Mouse (Mus musculus) heart, postnatal 0 days (tissue): ENCODE measurements around the gene Morc2b. TPM values are rescaled to one million over a fixed set of nuclear protein-coding genes. Genes with fewer than 3 reads are reported as not detected.
"Not testable (repeated sequence)": the region's sequence is repeated elsewhere in the genome, so short reads cannot be mapped to it uniquely, and the experiment has no call there.

Experiments
- ATAC-seq: fragments of 200-750 bp; cut with Nextera tagmentation; 2 replicates; pipeline ENCODE4 v1.8.0; 2017; ENCODE audit warnings: low read depth, moderate number of reproducible peaks, moderate library complexity; ENCODE audit not compliant: insufficient read depth
- DNase-seq: peaks from one replicate; pipeline ENCODE4 v3.0.0-alpha.2; 2016; ENCODE audit warnings: low spot score
- H3K27ac ChIP-seq: fragments of 300-500 bp; sonication (generic); 2 replicates; pipeline ENCODE4 v1.5.1; 2014; ENCODE audit warnings: low read depth, mild to moderate bottlenecking
- H3K27me3 ChIP-seq: fragments of 300-500 bp; sonication (generic); 2 replicates; pipeline ENCODE4 v1.6.1; 2014; ENCODE audit warnings: low read length, mixed read lengths; ENCODE audit not compliant: control insufficient read depth, insufficient read depth
- H3K36me3 ChIP-seq: fragments of 300-500 bp; sonication (generic); replicated peaks from 2 replicates; pipeline ENCODE4 v1.6.1; 2014; ENCODE audit warnings: low read length, mixed read lengths; ENCODE audit not compliant: control insufficient read depth, insufficient read depth
- H3K4me1 ChIP-seq: fragments of 300-500 bp; sonication (generic); 2 replicates; pipeline ENCODE4 v1.6.1; 2014; ENCODE audit warnings: antibody characterized with exemption; ENCODE audit not compliant: control insufficient read depth, insufficient read depth
- H3K4me2 ChIP-seq: fragments of 300-500 bp; sonication (generic); 2 replicates; pipeline ENCODE4 v1.6.1; 2014; ENCODE audit warnings: low read depth, mild to moderate bottlenecking, low read length, moderate library complexity
- H3K4me3 ChIP-seq: fragments of 300-500 bp; sonication (generic); 2 replicates; pipeline ENCODE4 v1.5.1; 2014; ENCODE audit warnings: low read depth, low read length
- H3K9ac ChIP-seq: fragments of 300-500 bp; sonication (generic); replicated peaks from 2 replicates; pipeline ENCODE4 v1.6.1; 2014; ENCODE audit warnings: low read depth, low read length, mixed read lengths
- H3K9me3 ChIP-seq: fragments of 300-500 bp; sonication (generic); replicated peaks from 2 replicates; pipeline ENCODE4 v1.6.1; 2016; ENCODE audit warnings: low read length; ENCODE audit not compliant: control insufficient read depth
- CTCF ChIP-seq: IDR thresholded peaks from 2 replicates; pipeline ENCODE4 v1.5.1; 2016; ENCODE audit warnings: antibody characterized with exemption, control low read depth, low read depth
- EP300 ChIP-seq: IDR thresholded peaks from 2 replicates; pipeline ENCODE4 v1.6.1; 2016; ENCODE audit warnings: antibody characterized with exemption, low read depth
- WGBS: fragments of 180-500 bp; shearing (Covaris S2); extraction: QIAGEN DNeasy Blood & Tissue Kit; methylation state at CpG from one replicate; pipeline ENCODE4 v1.1.7; 2014; 5-methylcytosine and 5-hydroxymethylcytosine counted together
- polyA plus RNA-seq: library from polyadenylated mRNA; unstranded; fragments of >200 nt; fragmentation: Nextera tagmentation; extraction: Ambion mirVana; gene quantifications from 2 replicates; pipeline ENCODE4 v1.2.1, GENCODE M21; 2015
- total RNA-seq: library from RNA; depleted of rRNA; stranded (reverse); fragments of >200 nt; gene quantifications from 2 replicates; pipeline ENCODE4 v1.2.3, GENCODE M21; 2014; ENCODE audit warnings: low replicate concordance; rRNA removed

The Morc2b gene
- total RNA-seq (1.0 TPM in 1 of 2 replicates, not detected in the other), polyA plus RNA-seq (0.03 and 0.18 TPM in 2 replicates)

DNA sequence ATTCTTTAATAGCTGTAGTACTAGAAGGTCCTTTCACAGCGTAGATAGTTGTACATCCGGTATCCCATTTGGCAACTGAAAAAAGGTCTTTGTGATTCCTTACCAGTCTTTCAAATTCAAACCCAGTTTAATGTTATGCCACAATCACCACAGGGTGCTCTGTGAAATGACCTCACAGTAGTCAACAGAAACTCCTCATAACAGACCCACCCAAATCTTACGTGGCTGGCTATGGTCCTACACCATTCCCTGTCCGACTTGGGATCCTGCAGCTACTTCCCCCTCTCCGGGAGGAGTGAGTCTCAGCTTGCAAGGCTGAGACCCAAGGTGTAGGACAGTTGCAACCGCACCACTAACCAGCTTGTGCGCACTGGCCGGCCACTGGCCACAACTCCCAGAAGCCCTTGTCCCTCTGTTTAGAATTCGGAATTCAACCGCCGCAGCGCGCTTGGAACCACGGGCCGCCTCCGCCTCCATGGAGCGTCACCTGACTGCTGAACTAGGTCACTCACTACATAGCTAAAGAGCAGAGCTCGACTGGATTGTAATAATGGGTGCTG, at the start of gene Morc2b:
Gene Morc2b, minus strand, starts transcription at position 423 of the 560 bp plus-strand sequence.
- 63% methylated on average over 18 of the region's 18 CpGs for WGBS
- TF ChIP-seq CTCF: no peak
- TF ChIP-seq EP300: no peak
- no peaks in the 10 kb centered on the region for H3K4me1 ChIP-seq

DNA sequence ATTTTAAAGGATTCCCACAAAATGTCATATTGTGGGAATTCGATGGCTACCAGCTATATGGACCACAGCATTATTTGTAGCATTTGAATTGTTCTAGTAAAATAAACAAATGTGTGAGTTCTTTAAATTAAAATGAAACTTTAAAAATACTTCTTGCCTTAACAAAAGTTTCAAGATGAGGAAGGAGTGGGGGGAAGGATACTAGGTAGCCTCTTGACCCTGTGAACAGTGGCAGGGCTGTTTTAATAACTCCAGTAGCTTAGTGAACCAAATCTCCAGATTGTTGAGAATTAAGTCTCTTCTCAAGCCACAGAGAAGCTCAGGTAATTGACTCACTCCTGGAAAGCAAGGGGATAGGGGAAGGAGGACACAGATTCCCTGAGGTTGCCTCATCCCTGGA, 28.7 kb upstream of the Morc2b start, which contains the start of gene Olfr55:
Gene Olfr55, plus strand, starts transcription at position 301 of the 400 bp plus-strand sequence.
- not testable (repeated sequence) for H3K4me3 ChIP-seq, H3K27ac ChIP-seq, H3K27me3 ChIP-seq, H3K9ac ChIP-seq, H3K4me1 ChIP-seq, ATAC-seq, DNase-seq, H3K9me3 ChIP-seq, H3K36me3 ChIP-seq, H3K4me2 ChIP-seq
- 63% methylated on average over 1 of the region's 1 CpGs for WGBS

More for the DNA sequence above, at the start of gene Morc2b:
- H3K4me2 ChIP-seq: no peak within 1 kb of the TSS
- DNase-seq (no peak), ATAC-seq (no peak)
- H3K36me3 ChIP-seq: no peaks in the 10 kb centered on the region
- no peaks in the 10 kb centered on the region for H3K9me3 ChIP-seq
- no peak within 1 kb of the TSS for H3K9ac ChIP-seq
- no peak within 1 kb of the TSS for H3K4me3 ChIP-seq
- H3K27me3 ChIP-seq: no peaks in the 10 kb centered on the region
- H3K27ac ChIP-seq: no peak within 1 kb of the TSS

DNA sequence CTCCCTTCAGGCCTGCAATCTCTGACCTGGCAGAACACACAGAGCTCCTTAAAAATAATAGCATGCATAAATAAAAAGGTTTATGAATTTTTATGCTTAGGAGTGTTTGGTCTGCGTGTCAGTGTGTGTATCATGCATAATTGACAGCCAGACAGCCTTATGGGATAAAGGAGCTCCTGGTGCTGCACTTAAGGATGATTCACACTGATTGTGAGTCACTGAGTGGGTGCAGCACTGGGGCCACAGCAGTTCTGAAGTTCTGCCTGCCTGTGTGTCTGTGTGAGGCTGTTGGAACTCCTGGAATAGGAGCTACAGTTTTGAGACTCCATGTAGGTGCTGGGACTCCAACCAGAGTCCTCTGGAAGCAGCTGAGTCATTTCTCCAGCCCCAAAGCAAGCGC, 13.2 kb downstream of the Morc2b start:
- 52% methylated on average over 2 of the region's 2 CpGs for WGBS
- no peak overlapping the region for H3K4me2 ChIP-seq
- no peaks in the 10 kb centered on the region for H3K4me1 ChIP-seq
- H3K4me3 ChIP-seq: no peak overlapping the region
- no peak overlapping the region for H3K27ac ChIP-seq
- TF ChIP-seq CTCF: no peak
- no peak for TF ChIP-seq EP300
- no peaks in the 10 kb centered on the region for H3K9me3 ChIP-seq
- H3K9ac ChIP-seq: no peak overlapping the region
- no peaks in the 10 kb centered on the region for H3K27me3 ChIP-seq
- ATAC-seq (no peak), DNase-seq (no peak)
- H3K36me3 ChIP-seq: no peaks in the 10 kb centered on the region

DNA sequence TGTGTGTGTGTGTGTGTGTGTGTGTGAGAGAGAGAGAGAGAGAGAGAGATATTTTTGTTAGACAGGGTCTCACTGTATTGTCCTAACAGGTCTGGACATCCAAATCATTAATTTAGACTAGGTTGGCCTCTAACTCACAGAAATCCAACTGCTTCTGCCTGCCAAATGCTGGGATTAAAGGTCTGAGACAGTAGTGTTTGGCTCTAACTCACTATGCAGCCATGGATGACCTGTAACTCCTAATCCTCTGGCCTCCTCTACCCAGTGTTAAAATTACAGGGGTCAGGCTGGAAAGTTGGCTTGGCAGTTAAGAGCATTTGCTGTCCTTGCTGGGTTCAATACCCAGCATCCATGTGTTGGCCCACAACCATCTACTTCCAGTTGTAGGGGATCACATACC, 14.9 kb downstream of the Morc2b start:
- ATAC-seq: no peak
- Histone ChIP-seq H3K9ac (no peak overlapping the region), H3K27me3 (no peaks in the 10 kb centered on the region)

DNA sequence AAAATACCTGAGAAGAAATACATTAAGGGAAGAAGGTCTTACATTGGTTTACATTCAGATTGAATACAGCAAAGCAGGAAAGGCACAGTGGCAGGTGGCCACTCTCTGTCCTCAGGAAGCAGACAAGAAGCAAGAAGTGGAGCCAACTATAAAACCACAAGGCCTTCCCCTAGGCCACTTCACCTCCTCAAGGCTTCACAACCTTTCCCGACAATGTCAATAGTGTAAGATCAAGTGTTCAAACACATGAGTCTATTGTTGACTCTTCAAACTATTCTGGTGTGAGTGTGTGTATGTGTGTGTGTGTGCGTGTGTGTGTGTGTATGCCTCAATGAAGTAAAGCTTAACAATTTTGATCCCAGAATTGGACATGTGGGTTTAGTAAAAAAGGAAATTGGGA, 42.1 kb downstream of the Morc2b start:
- 91% methylated on average over 2 of the region's 2 CpGs for WGBS
- Histone ChIP-seq H3K36me3 (no peaks in the 10 kb centered on the region), H3K4me1 (peaks cover 10% of the 10 kb centered on the region), H3K9ac (no peak overlapping the region), H3K27ac (no peak overlapping the region), H3K27me3 (no peaks in the 10 kb centered on the region), H3K9me3 (no peaks in the 10 kb centered on the region), H3K4me3 (no peak overlapping the region), H3K4me2 (no peak overlapping the region)
- DNase-seq (no peak), ATAC-seq (no peak)
- TF ChIP-seq EP300 (no peak), CTCF (no peak)

More for the DNA sequence above, 14.9 kb downstream of the Morc2b start:
- TF ChIP-seq CTCF: no peak
- no peak for TF ChIP-seq EP300
- Histone ChIP-seq H3K27ac (no peak overlapping the region), H3K4me2 (no peak overlapping the region), H3K9me3 (no peaks in the 10 kb centered on the region), H3K4me3 (no peak overlapping the region), H3K36me3 (no peaks in the 10 kb centered on the region), H3K4me1 (no peaks in the 10 kb centered on the region)
- no peak for DNase-seq
